Mouse (Mus musculus): ENCODE results near the gene Gm32802. TPM values are rescaled to one million over a fixed set of nuclear protein-coding genes. Genes with fewer than 3 reads are reported as not detected.

Gene Gm32802
- polyA plus RNA-seq (2012; rRNA removed; ENCODE audit: low replicate concordance): not detected in 2 replicates

DNA sequence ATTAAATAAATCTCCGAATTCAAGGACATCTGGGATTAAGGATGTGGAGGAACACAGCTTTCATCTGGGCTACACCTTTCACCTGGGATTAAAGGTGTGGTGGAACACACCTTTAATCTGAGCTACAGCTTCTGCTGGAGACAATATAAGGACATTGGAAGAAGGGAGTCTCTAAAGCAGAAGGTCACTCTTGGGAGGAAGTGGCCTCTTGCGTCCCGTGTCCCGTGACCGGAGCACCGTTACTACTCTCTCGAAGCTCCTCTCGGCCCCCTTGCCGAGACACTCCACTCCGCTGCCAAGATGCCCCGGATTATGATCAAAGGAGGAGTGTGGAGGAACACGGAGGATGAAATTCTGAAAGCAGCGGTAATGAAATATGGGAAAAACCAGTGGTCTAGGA, at the start of gene Gm32802:
TSS of gene Gm32802 (plus strand) at position 301 of the 400 bp plus-strand sequence.

DNA sequence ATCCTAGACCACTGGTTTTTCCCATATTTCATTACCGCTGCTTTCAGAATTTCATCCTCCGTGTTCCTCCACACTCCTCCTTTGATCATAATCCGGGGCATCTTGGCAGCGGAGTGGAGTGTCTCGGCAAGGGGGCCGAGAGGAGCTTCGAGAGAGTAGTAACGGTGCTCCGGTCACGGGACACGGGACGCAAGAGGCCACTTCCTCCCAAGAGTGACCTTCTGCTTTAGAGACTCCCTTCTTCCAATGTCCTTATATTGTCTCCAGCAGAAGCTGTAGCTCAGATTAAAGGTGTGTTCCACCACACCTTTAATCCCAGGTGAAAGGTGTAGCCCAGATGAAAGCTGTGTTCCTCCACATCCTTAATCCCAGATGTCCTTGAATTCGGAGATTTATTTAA, 17.8 kb upstream of the Gm32802 start, which contains the start of gene Gm32717:
TSS of gene Gm32717 (minus strand) at position 101 of the 400 bp plus-strand sequence.

DNA sequence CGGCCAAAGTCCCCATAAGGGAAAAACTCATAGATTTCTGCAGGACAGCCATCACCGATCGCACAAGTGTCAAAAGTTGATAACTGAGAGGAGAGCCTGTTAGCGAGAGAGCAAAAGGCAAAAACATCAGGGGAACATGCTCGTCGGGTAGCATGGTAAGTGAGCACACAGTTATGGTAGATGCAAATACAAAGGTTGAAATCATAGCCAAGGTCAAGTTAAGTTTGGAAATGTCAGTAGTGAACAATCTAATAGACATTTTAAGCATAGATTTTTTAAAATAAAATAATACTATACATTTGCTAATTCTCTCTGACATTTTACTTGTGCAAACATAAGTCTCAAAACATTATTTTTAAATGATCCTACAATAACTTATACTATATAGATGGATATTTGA, 36.5 kb downstream of the Gm32802 start, which contains the start of gene Iltifb:
TSS of gene Iltifb (minus strand) at position 101 of the 400 bp plus-strand sequence.

Other genes with a start within 250 kb of the Gm32802 start
- 2.9 and 5.8 TPM in 2 replicates for gene Mdm1, start 116.9 kb upstream of the Gm32802 start, polyA plus RNA-seq (2012; rRNA removed; ENCODE audit: low replicate concordance)
- gene Il22, start 53.7 kb upstream of the Gm32802 start, polyA plus RNA-seq (2012; rRNA removed; ENCODE audit: low replicate concordance): not detected in 2 replicates
- gene Gm32717, start 17.9 kb upstream of the Gm32802 start, polyA plus RNA-seq (2012; rRNA removed; ENCODE audit: low replicate concordance): not detected in 2 replicates
- not detected in 2 replicates for gene Iltifb, start 36.4 kb downstream of the Gm32802 start, polyA plus RNA-seq (2012; rRNA removed; ENCODE audit: low replicate concordance)
- gene Gm9040, start 68.3 kb downstream of the Gm32802 start, polyA plus RNA-seq (2012; rRNA removed; ENCODE audit: low replicate concordance): not detected in 2 replicates
- not detected in 2 replicates for gene Gm9044, start 73.7 kb downstream of the Gm32802 start, polyA plus RNA-seq (2012; rRNA removed; ENCODE audit: low replicate concordance)
- 0.06 TPM in 2 replicates for gene Gm9045, start 79.1 kb downstream of the Gm32802 start, polyA plus RNA-seq (2012; rRNA removed; ENCODE audit: low replicate concordance)
- not detected in 2 replicates for gene Gm9046, start 84.6 kb downstream of the Gm32802 start, polyA plus RNA-seq (2012; rRNA removed; ENCODE audit: low replicate concordance)
- gene Gm9048, start 90.0 kb downstream of the Gm32802 start, polyA plus RNA-seq (2012; rRNA removed; ENCODE audit: low replicate concordance): 0.06 TPM in 1 of 2 replicates, not detected in the other
- 0.06 TPM in 2 replicates for gene Gm9049, start 95.4 kb downstream of the Gm32802 start, polyA plus RNA-seq (2012; rRNA removed; ENCODE audit: low replicate concordance)
- gene Ifng, start 182.4 kb downstream of the Gm32802 start, polyA plus RNA-seq (2012; rRNA removed; ENCODE audit: low replicate concordance): 0.58 TPM in 1 of 2 replicates, not detected in the other

Data from subcutaneous adipose tissue, adult 2 months (tissue).